Mouse (Mus musculus) lung, postnatal 0 days (tissue): ENCODE data around the gene Il12b. TPM values are rescaled to one million over a fixed set of nuclear protein-coding genes. Genes with fewer than 3 reads are reported as not detected.
A peak's percentile ranks its signal among the peaks of the same experiment; 100 is the strongest.

Source experiments
- ATAC-seq: fragments of 200-750 bp; cut with Nextera tagmentation; 2 replicates; pipeline ENCODE4 v1.8.0; 2017; ENCODE audit warnings: moderate library complexity
- DNase-seq: peaks from one replicate; pipeline ENCODE4 v3.0.0-alpha.2; 2016; ENCODE audit warnings: low spot score
- H3K27ac ChIP-seq: fragments of 300-500 bp; sonication (generic); 2 replicates; pipeline ENCODE4 v1.5.1; 2014; ENCODE audit warnings: antibody characterized with exemption, mild to moderate bottlenecking, low read length, mixed read lengths
- H3K27me3 ChIP-seq: fragments of 300-500 bp; sonication (generic); replicated peaks from 2 replicates; pipeline ENCODE4 v1.6.1; 2014; ENCODE audit warnings: low read length, mixed read lengths; ENCODE audit not compliant: insufficient read depth
- H3K36me3 ChIP-seq: fragments of 300-500 bp; sonication (generic); 2 replicates; pipeline ENCODE4 v1.6.1; 2014; ENCODE audit warnings: low read length, mixed read lengths; ENCODE audit not compliant: insufficient read depth
- H3K4me1 ChIP-seq: fragments of 300-500 bp; sonication (generic); 2 replicates; pipeline ENCODE4 v1.6.1; 2014; ENCODE audit warnings: antibody characterized with exemption, low read depth, low read length, mixed read lengths; ENCODE audit not compliant: insufficient read depth
- H3K4me2 ChIP-seq: fragments of 300-500 bp; sonication (generic); replicated peaks from 2 replicates; pipeline ENCODE4 v1.6.1; 2014; ENCODE audit warnings: low read depth, mild to moderate bottlenecking, low read length, moderate library complexity, mixed read lengths
- H3K4me3 ChIP-seq: fragments of 300-500 bp; sonication (generic); 2 replicates; pipeline ENCODE4 v1.5.1; 2014; ENCODE audit warnings: low read depth, low read length
- H3K9ac ChIP-seq: fragments of 300-500 bp; sonication (generic); replicated peaks from 2 replicates; pipeline ENCODE4 v1.6.1; 2014; ENCODE audit warnings: low read depth, mild to moderate bottlenecking
- H3K9me3 ChIP-seq: fragments of 300-500 bp; sonication (generic); 2 replicates; pipeline ENCODE4 v1.6.1; 2016; ENCODE audit warnings: low read length, mixed read lengths
- CTCF ChIP-seq: IDR thresholded peaks from 2 replicates; pipeline ENCODE4 v1.5.1; 2016; ENCODE audit warnings: antibody characterized with exemption, mild to moderate bottlenecking
- EP300 ChIP-seq: IDR thresholded peaks from 2 replicates; pipeline ENCODE4 v1.6.1; 2016; ENCODE audit warnings: antibody characterized with exemption, mild to moderate bottlenecking, control low read depth
- WGBS: fragments of 180-500 bp; shearing (Covaris S2); extraction: QIAGEN DNeasy Blood & Tissue Kit; methylation state at CpG from one replicate; pipeline ENCODE4 v1.1.7; 2014; 5-methylcytosine and 5-hydroxymethylcytosine counted together
- polyA plus RNA-seq: library from polyadenylated mRNA; unstranded; fragments of >200 nt; fragmentation: Nextera tagmentation; extraction: Ambion mirVana; gene quantifications from 2 replicates; pipeline ENCODE4 v1.2.1, GENCODE M21; 2015

The Il12b gene
- polyA plus RNA-seq = 0.11 and 0.18 TPM in 2 replicates

DNA sequence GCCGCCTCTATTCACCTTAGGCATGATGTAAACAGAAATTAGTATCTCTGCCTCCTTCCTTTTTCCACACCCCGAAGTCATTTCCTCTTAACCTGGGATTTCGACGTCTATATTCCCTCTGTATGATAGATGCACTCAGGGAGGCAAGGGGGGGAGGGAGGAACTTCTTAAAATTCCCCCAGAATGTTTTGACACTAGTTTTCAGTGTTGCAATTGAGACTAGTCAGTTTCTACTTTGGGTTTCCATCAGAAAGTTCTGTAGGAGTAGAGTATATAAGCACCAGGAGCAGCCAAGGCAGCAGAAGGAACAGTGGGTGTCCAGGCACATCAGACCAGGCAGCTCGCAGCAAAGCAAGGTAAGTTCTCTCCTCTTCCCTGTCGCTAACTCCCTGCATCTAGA is at the start of gene Il12b:
Il12b (plus strand) TSS at position 301 of the 400 bp plus-strand sequence.
- WGBS = 66% methylated on average over 6 of the region's 6 CpGs
- TF ChIP-seq CTCF = no peak
- no peak for TF ChIP-seq EP300
- Histone ChIP-seq H3K4me2 (peak within 1 kb of the TSS; percentile 54), H3K4me3 (no peak within 1 kb of the TSS; the same call in 1 of the 2 replicates), H3K9ac (no peak within 1 kb of the TSS), H3K9me3 (no peaks in the 10 kb centered on the region), H3K4me1 (no peaks in the 10 kb centered on the region), H3K27ac (no peak within 1 kb of the TSS), H3K27me3 (no peaks in the 10 kb centered on the region), H3K36me3 (no peaks in the 10 kb centered on the region)
- DNase-seq (no peak), ATAC-seq (no peak)

DNA sequence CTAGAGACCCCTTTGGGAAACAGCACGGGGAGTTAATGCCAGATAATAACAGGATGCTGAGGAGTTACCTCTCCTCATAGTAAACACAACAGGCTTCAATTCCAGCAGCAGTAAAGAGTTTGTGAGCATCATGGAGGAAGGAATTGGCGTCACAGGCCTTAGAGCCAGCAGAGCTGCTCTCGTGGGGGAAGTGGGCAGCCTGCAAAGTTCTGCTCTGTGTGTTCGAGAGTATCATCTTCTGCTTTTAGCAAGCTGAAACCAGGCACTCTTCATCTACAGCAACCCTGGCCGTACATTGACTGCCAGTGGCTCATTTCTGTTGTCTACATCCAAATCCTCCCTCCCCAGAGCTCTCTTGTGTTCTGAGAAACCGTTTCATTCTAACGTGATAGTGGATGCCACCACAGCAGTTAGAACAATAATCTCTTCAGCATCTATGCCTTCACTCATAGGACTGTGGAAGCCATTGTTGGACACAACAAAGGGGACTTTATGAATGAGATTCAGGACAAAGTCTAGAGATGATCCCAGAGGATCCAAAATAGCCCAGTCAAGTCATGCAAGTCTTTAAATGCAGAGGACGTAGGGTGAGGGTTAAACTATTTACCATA is 44.9 kb upstream of the Il12b start:
- H3K4me3 ChIP-seq = no peak overlapping the region
- ATAC-seq = no peak
- H3K27me3 ChIP-seq = no peaks in the 10 kb centered on the region
- no peak overlapping the region for H3K9ac ChIP-seq
- no peaks in the 10 kb centered on the region for H3K36me3 ChIP-seq
- H3K4me2 ChIP-seq = no peak overlapping the region
- no peak overlapping the region for H3K27ac ChIP-seq
- WGBS = 73% methylated on average over 8 of the region's 8 CpGs
- H3K4me1 ChIP-seq = no peaks in the 10 kb centered on the region
- TF ChIP-seq CTCF = no peak
- no peak for TF ChIP-seq EP300
- H3K9me3 ChIP-seq = no peaks in the 10 kb centered on the region
- DNase-seq = no peak

DNA sequence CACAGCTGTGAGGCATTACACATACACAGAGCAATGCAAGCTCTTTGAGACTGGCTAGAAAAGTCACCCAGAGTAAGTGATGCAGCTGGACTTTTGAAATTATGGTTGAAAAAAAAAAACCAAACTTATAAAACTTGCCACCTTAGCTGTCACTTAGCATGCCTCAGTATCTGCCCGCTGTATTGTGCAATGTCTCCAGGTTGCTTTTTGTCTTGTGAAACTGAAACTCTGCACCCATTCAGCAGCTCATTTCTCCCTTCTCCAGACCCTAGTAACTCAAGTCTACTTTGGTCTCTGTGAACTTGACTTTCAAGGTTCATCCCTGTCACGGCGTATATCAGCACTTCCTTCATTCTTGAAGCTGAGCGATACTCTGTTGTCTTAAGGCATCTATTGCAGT is 43.7 kb upstream of the Il12b start:
- DNase-seq = no peak
- 79% methylated on average over 4 of the region's 4 CpGs for WGBS
- ATAC-seq = no peak
- no peaks in the 10 kb centered on the region for H3K4me1 ChIP-seq
- no peak overlapping the region for H3K9ac ChIP-seq
- no peaks in the 10 kb centered on the region for H3K27me3 ChIP-seq
- H3K27ac ChIP-seq = no peak overlapping the region
- H3K36me3 ChIP-seq = no peaks in the 10 kb centered on the region
- no peak overlapping the region for H3K4me2 ChIP-seq
- TF ChIP-seq EP300 = no peak
- no peak for TF ChIP-seq CTCF
- H3K9me3 ChIP-seq = no peaks in the 10 kb centered on the region
- H3K4me3 ChIP-seq = no peak overlapping the region

DNA sequence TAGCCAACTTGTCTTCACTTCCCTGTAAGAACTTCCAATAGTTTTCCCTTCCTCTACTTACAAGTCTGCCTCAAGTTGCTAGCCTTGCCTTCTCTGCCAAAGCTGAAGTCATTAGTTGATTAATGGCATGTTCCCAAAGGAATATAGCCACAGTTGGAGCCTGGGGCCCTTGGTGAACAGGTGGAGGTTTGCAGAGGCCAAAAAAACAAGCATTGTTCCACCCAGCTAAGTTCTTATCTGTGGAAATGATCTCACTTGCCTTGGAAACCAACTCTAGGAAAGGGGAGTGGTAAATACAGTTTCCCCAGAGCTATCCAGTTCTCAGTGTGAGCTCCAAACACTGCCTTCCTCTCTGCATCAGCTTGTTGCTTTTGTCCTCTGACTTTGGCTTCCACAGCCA is 35.3 kb upstream of the Il12b start:
- TF ChIP-seq EP300 = no peak
- no peak for TF ChIP-seq CTCF
- ATAC-seq = no peak
- Histone ChIP-seq H3K36me3 (no peaks in the 10 kb centered on the region), H3K4me3 (no peak overlapping the region), H3K27me3 (no peaks in the 10 kb centered on the region), H3K27ac (no peak overlapping the region), H3K9ac (no peak overlapping the region), H3K4me2 (no peak overlapping the region), H3K9me3 (no peaks in the 10 kb centered on the region), H3K4me1 (no peaks in the 10 kb centered on the region)
- no peak for DNase-seq

DNA sequence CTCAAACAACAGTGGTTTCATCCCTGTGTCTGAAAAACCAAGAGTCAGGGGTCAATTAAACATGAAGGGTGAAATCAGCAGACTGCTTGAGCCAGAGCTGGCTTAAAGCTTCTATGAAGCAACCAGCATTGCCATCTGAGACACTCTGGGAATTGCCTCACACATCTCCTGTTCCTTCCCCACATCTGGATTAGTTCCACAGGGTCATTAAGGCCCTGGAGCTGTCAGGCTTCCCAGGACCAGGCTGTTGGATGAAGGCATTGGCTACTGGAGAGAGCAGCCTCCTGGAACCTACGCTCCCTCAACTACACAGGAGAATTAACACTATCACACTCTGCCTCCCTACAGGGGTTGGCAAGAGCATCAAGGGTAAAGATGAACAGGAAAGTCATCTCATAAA is 32.2 kb upstream of the Il12b start:
- 43% methylated on average over 1 of the region's 1 CpGs for WGBS
- no peak overlapping the region for H3K9ac ChIP-seq
- DNase-seq = peak; percentile 90
- H3K27me3 ChIP-seq = no peaks in the 10 kb centered on the region
- no peaks in the 10 kb centered on the region for H3K9me3 ChIP-seq
- TF ChIP-seq CTCF (no peak), EP300 (peak; percentile 47; the same call in 1 of the 2 replicates)
- H3K4me1 ChIP-seq = no peaks in the 10 kb centered on the region
- no peak overlapping the region for H3K4me2 ChIP-seq
- ATAC-seq = peak; percentile 92
- 0 out of 2 replicates have a peak overlapping the region, but pooled peaks have one; percentile 14 for H3K27ac ChIP-seq
- H3K36me3 ChIP-seq = no peaks in the 10 kb centered on the region
- H3K4me3 ChIP-seq = no peak overlapping the region

DNA sequence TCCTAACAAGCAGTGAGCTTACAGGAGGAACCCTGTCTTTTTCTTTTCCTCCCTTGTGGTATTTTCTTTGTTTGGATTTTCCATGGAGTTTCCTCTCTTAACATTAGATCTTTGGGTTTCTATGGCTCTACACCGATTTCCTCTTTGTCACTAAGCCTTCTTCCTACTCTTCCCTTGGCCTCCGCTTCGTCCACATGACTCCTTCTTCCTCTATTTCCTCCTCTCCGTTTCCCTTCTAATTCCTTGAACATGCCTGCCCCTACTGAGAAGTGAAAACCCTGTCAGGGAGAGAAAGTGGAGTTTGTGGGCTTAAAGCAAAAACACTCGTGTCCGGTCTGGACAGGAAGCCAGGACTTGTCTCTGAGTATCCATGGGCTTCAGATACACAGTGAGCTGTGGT is 27.0 kb upstream of the Il12b start:
- DNase-seq (no peak), ATAC-seq (no peak)
- Histone ChIP-seq H3K4me2 (no peak overlapping the region), H3K27me3 (no peaks in the 10 kb centered on the region), H3K36me3 (no peaks in the 10 kb centered on the region), H3K4me3 (no peak overlapping the region), H3K9me3 (no peaks in the 10 kb centered on the region), H3K9ac (no peak overlapping the region), H3K27ac (no peak overlapping the region), H3K4me1 (no peaks in the 10 kb centered on the region)
- WGBS = 59% methylated on average over 6 of the region's 6 CpGs
- TF ChIP-seq CTCF = no peak
- TF ChIP-seq EP300 = no peak

DNA sequence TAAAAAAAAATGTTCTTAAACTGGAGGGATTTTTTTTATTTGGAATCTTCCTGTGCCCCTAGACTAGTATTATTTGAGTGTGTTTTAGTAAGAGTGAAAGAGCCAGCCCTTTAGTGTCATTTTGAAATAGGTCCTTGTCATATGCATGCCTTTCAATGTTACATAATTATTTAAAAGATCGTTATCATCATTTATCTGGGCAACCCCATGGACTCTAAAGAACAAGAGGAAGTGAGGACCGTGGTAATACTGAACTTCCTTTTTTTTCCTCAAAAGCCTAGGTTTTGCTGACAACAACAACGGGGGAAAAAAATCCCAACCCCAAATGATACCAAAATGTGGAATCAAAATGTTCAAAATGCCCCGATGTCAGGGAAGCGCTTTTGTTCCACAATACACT is 22.0 kb upstream of the Il12b start:
- H3K27ac ChIP-seq = no peak overlapping the region
- ATAC-seq (no peak), DNase-seq (no peak)
- no peak overlapping the region for H3K4me2 ChIP-seq
- no peak overlapping the region for H3K9ac ChIP-seq
- no peaks in the 10 kb centered on the region for H3K27me3 ChIP-seq
- H3K4me1 ChIP-seq = no peaks in the 10 kb centered on the region
- TF ChIP-seq EP300 (no peak), CTCF (no peak)
- 68% methylated on average over 5 of the region's 5 CpGs for WGBS
- no peaks in the 10 kb centered on the region for H3K36me3 ChIP-seq
- no peak overlapping the region for H3K4me3 ChIP-seq
- H3K9me3 ChIP-seq = no peaks in the 10 kb centered on the region
